Mouse (Mus musculus) adrenal gland, adult 18-20 months (tissue): ENCODE measurements around the gene Gm10719. TPM values are rescaled to one million over a fixed set of nuclear protein-coding genes. Genes with fewer than 3 reads are reported as not detected.
"Not testable (repeated sequence)": the region's sequence is repeated elsewhere in the genome, so short reads cannot be mapped to it uniquely, and the experiment has no call there.

Source experiments
- DNase-seq, 2 experiments: peaks; one replicate each; pipeline ENCODE4 v3.0.0; 2021 to 2022; ENCODE audit warnings: low spot score in 2 of 2
- microRNA-seq, 2 experiments: library from miRNA; unstranded; fragments of <30 nt; microRNA quantifications; one replicate each; pipeline ENCODE4 v1.2.0; 2021; ENCODE audit warnings: borderline number of aligned reads in 2 of 2
- total RNA-seq, 2 experiments: library from RNA; stranded (reverse); gene quantifications; 1 replicate in 1 of 2; 2 replicates in 1 of 2; pipeline ENCODE4 v1.2.3; 2021

The Gm10719 gene
- total RNA-seq, 2 experiments from 2014 or later: 2.0 TPM; not detected in 1

DNA sequence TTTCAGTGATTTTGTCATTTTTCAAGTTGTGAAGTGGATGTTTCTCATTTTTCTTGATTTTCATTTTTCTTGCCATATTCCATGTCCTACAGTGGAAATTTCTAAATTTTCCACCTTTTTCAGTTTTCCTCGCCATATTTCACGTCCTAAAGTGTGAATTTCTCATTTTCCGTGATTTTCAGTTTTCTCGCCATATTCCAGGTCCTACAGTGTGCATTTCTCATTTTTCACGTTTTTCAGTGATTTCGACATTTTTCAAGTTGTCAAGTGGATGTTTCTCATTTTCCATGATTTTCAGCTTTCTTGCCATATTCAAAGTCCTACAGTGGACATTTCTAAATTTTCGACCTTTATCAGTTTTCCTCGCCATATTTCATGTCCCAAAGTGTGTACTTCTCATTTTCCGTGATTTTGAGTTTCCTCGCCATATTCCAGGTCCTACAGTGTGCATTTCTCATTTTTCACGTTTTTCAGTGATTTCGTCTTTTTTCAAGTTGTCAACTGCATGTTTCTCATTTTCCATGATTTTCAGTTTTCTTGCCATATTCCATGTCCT is 7.8 kb downstream of the Gm10719 start, which contains the start of gene Gm10717:
Gm10717 (plus strand) TSS at position 506 of the 556 bp plus-strand sequence.
- peak; percentile 23 to 40 for DNase-seq

DNA sequence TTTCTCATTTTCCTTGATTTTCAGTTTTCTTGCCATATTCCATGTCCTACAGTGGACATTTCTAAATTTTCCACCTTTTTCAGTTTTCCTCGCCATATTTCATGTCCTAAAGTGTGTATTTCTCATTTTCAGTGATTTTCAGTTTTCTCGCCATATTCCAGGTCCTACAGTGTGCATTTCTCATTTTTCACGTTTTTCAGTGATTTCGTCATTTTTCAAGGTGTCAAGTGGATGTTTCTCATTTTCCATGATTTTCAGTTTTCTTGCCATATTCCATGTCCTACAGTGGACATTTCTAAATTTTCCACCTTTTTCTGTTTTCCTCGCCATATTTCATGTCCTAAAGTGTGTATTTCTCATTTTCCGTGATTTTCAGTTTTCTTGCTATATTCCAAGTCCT is 8.4 kb downstream of the Gm10719 start:
- DNase-seq: peak; percentile 56 to 76

DNA sequence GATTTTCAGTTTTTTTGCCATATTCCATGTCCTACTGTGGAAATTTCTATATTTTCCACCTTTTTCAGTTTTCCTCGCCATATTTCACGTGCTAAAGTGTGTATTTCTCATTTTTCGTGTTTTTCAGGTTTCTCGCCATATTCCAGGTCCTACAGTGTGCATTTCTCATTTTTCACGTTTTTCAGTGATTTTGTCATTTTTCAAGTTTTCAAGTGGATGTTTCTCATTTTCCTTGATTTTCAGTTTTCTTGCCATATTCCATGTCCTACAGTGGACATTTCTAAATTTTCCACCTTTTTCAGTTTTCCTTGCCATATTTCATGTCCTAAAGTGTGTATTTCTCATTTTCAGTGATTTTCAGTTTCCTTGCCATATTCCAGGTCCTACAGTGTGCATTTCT is 8.9 kb downstream of the Gm10719 start:
- not testable (repeated sequence) for DNase-seq

DNA sequence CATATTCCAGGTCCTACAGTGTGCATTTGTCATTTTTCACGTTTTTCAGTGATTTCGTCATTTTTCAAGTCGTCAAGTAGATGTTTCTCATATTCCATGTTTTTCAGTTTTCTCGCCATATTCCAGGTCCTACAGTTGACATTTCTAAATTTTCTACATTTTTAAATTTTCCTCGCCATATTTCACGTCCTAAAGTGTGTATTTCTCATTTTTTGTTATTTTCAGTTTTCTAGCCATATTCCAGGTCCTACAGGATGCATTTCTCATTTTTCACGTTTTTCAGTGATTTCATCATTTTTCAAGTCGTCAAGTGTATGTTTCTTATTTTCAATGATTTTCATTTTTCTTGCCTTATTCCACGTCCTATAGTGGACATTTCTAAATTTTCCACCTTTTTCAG is 9.5 kb downstream of the Gm10719 start:
- not testable (repeated sequence) for DNase-seq

DNA sequence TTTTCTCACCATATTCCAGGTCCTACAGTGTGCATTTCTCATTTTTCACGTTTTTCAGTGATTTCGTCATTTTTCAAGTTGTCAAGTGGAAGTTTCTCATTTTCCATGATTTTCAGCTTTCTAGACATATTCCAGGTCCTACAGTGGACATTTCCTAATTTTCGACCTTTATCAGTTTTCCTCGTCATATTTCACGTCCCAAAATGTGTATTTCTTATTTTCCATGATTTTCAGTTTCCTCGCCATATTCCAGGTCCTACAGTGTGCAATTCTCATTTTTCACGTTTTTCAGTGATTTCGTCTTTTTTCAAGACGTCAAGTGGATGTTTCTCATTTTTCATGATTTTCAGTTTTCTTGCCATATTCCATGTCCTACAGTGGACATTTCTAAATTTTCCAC is 10.0 kb downstream of the Gm10719 start:
- not testable (repeated sequence) for DNase-seq

DNA sequence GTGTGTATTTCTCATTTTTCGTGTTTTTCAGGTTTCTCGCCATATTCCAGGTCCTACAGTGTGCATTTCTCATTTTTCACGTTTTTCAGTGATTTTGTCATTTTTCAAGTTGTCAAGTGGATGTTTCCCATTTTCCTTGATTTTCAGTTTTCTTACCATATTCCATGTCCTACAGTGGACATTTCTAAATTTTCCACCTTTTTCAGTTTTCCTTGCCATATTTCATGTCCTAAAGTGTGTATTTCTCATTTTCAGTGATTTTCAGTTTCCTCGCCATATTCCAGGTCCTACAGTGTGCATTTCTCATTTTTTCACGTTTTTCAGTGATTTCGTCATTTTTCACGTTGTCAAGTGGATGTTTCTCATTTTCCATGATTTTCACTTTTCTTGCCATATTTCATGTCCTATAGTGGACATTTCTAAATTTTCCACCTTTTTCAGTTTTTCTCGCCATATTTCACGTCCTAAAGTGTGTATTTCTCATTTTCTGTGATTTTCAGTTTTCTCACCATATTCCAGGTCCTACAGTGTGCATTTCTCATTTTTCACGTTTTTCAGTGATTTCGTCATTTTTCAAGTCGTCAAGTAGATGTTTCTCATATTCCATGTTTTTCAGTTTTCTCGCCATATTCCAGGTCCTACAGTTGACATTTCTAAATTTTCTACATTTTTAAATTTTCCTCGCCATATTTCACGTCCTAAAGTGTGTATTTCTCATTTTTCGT is 12.2 kb downstream of the Gm10719 start:
- peak in 1 of 2 experiments; percentile 12 for DNase-seq

DNA sequence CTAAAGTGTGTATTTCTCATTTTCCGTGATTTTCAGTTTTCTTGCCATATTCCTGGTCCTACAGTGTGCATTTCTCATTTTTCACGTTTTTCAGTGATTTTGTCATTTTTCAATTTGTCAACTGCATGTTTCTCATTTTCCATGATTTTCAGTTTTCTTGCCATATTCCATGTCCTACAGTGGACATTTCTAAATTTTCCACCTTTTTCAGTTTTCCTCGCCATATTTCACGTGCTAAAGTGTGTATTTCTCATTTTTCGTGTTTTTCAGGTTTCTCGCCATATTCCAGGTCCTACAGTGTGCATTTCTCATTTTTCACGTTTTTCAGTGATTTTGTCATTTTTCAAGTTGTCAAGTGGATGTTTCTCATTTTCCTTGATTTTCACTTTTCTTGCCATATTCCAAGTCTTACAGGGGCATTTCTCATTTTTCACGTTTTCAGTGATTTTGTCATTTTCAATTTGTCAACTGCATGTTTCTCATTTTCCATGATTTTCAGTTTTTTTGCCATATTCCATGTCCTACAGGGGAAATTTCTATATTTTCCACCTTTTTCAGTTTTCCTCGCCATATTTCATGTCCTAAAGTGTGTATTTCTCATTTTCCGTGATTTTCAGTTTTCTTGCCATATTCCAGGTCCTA is 13.6 kb downstream of the Gm10719 start:
- DNase-seq: not testable (repeated sequence)

DNA sequence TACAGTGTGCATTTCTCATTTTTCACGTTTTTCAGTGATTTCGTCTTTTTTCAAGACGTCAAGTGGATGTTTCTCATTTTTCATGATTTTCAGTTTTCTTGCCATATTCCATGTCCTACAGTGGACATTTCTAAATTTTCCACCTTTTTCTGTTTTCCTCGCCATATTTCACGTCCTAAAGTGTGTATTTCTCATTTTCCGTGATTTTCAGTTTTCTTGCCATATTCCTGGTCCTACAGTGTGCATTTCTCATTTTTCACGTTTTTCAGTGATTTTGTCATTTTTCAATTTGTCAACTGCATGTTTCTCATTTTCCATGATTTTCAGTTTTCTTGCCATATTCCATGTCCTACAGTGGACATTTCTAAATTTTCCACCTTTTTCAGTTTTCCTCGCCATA is 17.1 kb downstream of the Gm10719 start, which contains the start of gene Gm17535:
Gm17535 (plus strand) TSS at position 301 of the 400 bp plus-strand sequence.
- not testable (repeated sequence) for DNase-seq

DNA sequence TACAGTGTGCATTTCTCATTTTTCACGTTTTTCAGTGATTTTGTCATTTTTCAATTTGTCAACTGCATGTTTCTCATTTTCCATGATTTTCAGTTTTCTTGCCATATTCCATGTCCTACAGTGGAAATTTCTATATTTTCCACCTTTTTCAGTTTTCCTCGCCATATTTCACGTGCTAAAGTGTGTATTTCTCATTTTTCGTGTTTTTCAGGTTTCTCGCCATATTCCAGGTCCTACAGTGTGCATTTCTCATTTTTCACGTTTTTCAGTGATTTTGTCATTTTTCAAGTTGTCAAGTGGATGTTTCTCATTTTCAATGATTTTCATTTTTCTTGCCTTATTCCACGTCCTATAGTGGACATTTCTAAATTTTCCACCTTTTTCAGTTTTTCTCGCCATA is 19.4 kb downstream of the Gm10719 start, which contains the start of gene Gm10715:
Gm10715 (plus strand) TSS at position 301 of the 400 bp plus-strand sequence.
- DNase-seq: not testable (repeated sequence)

DNA sequence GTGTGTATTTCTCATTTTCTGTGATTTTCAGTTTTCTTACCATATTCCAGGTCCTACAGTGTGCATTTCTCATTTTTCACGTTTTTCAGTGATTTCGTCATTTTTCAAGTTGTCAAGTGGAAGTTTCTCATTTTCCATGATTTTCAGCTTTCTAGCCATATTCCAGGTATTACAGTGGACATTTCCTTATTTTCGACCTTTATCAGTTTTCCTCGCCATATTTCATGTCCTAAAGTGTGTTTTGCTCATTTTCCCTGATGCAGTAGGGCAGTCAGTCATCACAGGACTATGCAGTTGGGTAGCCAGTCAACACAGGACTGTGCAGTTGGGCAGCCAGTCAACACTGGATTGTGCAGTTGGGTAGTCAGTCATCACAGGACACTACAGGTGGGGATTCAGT is 21.0 kb downstream of the Gm10719 start:
- not testable (repeated sequence) for DNase-seq

Small RNA genes within 50 kb of the gene (microRNA-seq; reads per million reads assigned to microRNA genes)
- 0 reads per million in 2 experiments for gene Mir101c

Other genes starting within 250 kb of the Gm10719 start
- gene Gm10722, start 16.5 kb upstream of the Gm10719 start, total RNA-seq: not detected
- gene Gm11168, start 14.1 kb upstream of the Gm10719 start, total RNA-seq: not detected
- gene Gm10721, start 4.3 kb upstream of the Gm10719 start, total RNA-seq: under 1 TPM in 1 of 2 experiments, not detected in 1; 0.74 TPM
- not detected for gene Gm10720, start 1.8 kb upstream of the Gm10719 start, total RNA-seq
- gene Gm10718, start 6.1 kb downstream of the Gm10719 start, total RNA-seq: 1 to 10 TPM; 1.1 to 1.2 TPM
- 1 to 10 TPM in 1 of 2 experiments, not detected in 1; 1.2 TPM for gene Gm10717, start 8.0 kb downstream of the Gm10719 start, total RNA-seq
- not detected for gene Gm17535, start 17.2 kb downstream of the Gm10719 start, total RNA-seq
- not detected for gene Gm10715, start 19.5 kb downstream of the Gm10719 start, total RNA-seq